Mouse (Mus musculus) MEL (cell line): Measurements from ENCODE around the gene Fam43a.

Experiments
- BHLHE40 ChIP-seq: IDR thresholded peaks from 2 replicates; pipeline ENCODE4 v1.6.1; 2012; ENCODE audit warnings: low read depth, mild to moderate bottlenecking, inconsistent platforms, low read length, improper control_type of control experiment, borderline replicate concordance
- CHD2 ChIP-seq: IDR thresholded peaks from 2 replicates; pipeline ENCODE4 v1.6.1; 2011; ENCODE audit warnings: low read length, improper control_type of control experiment
- CTCF ChIP-seq, 3 experiments: IDR thresholded peaks in 2 of 3; conservative IDR thresholded peaks in 1 of 3; 2 replicates each; pipeline ENCODE4 v1.5.1; 2011 to 2012; ENCODE audit warnings: low read length in 3 of 3, low read depth in 2 of 3, mild to moderate bottlenecking in 2 of 3, improper control_type of control experiment in 1 of 3, inconsistent platforms in 1 of 3, mixed read lengths in 1 of 3, moderate library complexity in 1 of 3; ENCODE audit not compliant: control insufficient read depth in 1 of 3, insufficient read depth in 1 of 3, poor library complexity in 1 of 3, severe bottlenecking in 1 of 3
- ELF1 ChIP-seq: IDR thresholded peaks from 2 replicates; pipeline ENCODE4 v1.6.1; 2014; ENCODE audit warnings: low read depth, mild to moderate bottlenecking, inconsistent platforms, low read length, improper control_type of control experiment, moderate library complexity

DNA sequence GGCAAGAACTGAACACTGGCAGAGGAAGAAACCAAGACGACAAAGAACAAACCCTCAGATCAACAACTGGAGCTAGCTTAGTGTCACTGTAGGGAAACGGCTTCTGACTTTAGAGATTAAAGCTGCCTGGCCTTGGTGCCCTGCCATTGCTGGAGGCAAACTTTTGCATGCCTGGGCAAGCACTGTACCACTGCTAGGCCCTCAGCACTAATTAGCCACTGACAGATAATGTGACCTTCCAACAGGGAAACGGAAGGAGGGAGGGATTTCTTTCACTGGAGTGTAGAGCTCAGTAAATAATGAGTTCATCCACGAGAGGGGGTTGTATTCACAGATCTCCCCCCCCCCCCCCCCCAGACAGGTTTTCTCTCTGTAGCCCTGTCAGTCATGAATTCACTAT lies 27.3 kb upstream of the Fam43a start:
- TF ChIP-seq CHD2 = no peak
- TF ChIP-seq CTCF (IDR thresholded peaks at IDR 0.05 in 2 of 3, conservative IDR thresholded peaks at IDR 0.05 in 1 of 3; ENCODE audit: control insufficient read depth in 1 of 3, insufficient read depth in 1 of 3, low read depth in 2 of 3, low read length in 3 of 3, poor library complexity in 1 of 3, severe bottlenecking in 1 of 3) = no peak
- TF ChIP-seq BHLHE40 = no peak
- no peak for TF ChIP-seq ELF1
